In genomic region chr3:145420421-145420820, GRCm38 (mm10) we compare ENCODE assay signal across 21 mouse cellular contexts.
A peak's percentile ranks its signal among the peaks of the same experiment; 100 is the strongest.
DNase-seq lines count a peak whose midpoint lies in the region; ATAC-seq and TF ChIP-seq lines count a peak whose summit lies in the region.
"Had no signal": no experiment of that assay in that cellular context is flagged by ENCODE, and none has a peak within 500 bp of the region (broad histone marks: within the 10 kb centered on the region; RNA-seq: fewer than 3 reads in every experiment).

No protein-coding gene starts in this region.

- H3ac ChIP-seq in myocyte (ENCODE audit: control insufficient read depth, insufficient read length) = no peak overlapping the region

- 42% methylated on average over 2 of the region's 2 CpGs for WGBS in intestine, embryonic 16.5 days
- 32% methylated on average over 2 of the region's 2 CpGs for WGBS in intestine, embryonic 15.5 days
- 41% methylated on average over 2 of the region's 2 CpGs for WGBS in stomach, embryonic 14.5 days
- 34% methylated on average over 2 of the region's 2 CpGs for WGBS in stomach, postnatal 0 days

- peak; percentile 48 for ATAC-seq in intestine, embryonic 16.5 days
- no peak for ATAC-seq in intestine, embryonic 15.5 days
- peak; percentile 28; the same call in 1 of the 2 replicates for ATAC-seq in stomach, embryonic 14.5 days (ENCODE audit: insufficient number of reproducible peaks, insufficient read depth, low FRiP score, low read depth)
- no peak for ATAC-seq in stomach, postnatal 0 days (ENCODE audit: low FRiP score, low TSS enrichment)

- H3K4me3 ChIP-seq in intestine, embryonic 16.5 days (ENCODE audit: low read length) = no peak overlapping the region
- H3K4me3 ChIP-seq in intestine, embryonic 15.5 days (replicated peaks) = no peak overlapping the region
- H3K4me3 ChIP-seq in stomach, embryonic 14.5 days (ENCODE audit: low read depth, low read length) = no peak overlapping the region
- H3K4me3 ChIP-seq in stomach, postnatal 0 days (ENCODE audit: low read depth, low read length) = no peak overlapping the region
- H3K4me3 ChIP-seq in myocyte = no peak overlapping the region
- H3K4me3 ChIP-seq: heart, embryonic 13.5 days; midbrain, embryonic 12.5 days had no signal

- no peaks in the 10 kb centered on the region for H3K27me3 ChIP-seq in intestine, embryonic 16.5 days (replicated peaks; ENCODE audit: control insufficient read depth, insufficient read depth, low read length)
- no peaks in the 10 kb centered on the region for H3K27me3 ChIP-seq in intestine, embryonic 15.5 days (replicated peaks)
- no peaks in the 10 kb centered on the region for H3K27me3 ChIP-seq in stomach, embryonic 14.5 days (ENCODE audit: control insufficient read depth, insufficient read depth, low read length)
- no peaks in the 10 kb centered on the region for H3K27me3 ChIP-seq in stomach, postnatal 0 days (ENCODE audit: control insufficient read depth, insufficient read depth, low read length)
- H3K27me3 ChIP-seq in myocyte (ENCODE audit: control insufficient read depth, insufficient read depth, insufficient read length) = no peaks in the 10 kb centered on the region
- H3K27me3 ChIP-seq: heart, embryonic 13.5 days; midbrain, embryonic 12.5 days had no signal

- no peaks in the 10 kb centered on the region for H3K9me3 ChIP-seq in intestine, embryonic 16.5 days (ENCODE audit: control insufficient read depth, low read length)
- no peaks in the 10 kb centered on the region for H3K9me3 ChIP-seq in intestine, embryonic 15.5 days
- no peaks in the 10 kb centered on the region for H3K9me3 ChIP-seq in stomach, embryonic 14.5 days (ENCODE audit: control insufficient read depth, low read depth, low read length)
- no peaks in the 10 kb centered on the region for H3K9me3 ChIP-seq in stomach, postnatal 0 days (ENCODE audit: control insufficient read depth, low read length)
- H3K9me3 ChIP-seq: heart, embryonic 13.5 days; midbrain, embryonic 12.5 days had no signal

- TF ChIP-seq EP300 in stomach, postnatal 0 days (optimal IDR thresholded peaks at IDR 0.05) = no peak

- no peak for TF ChIP-seq CTCF in stomach, postnatal 0 days (IDR thresholded peaks at IDR 0.05; ENCODE audit: low read depth)

- H3K9ac ChIP-seq in intestine, embryonic 16.5 days (ENCODE audit: low read depth, low read length) = no peak overlapping the region
- no peak overlapping the region for H3K9ac ChIP-seq in intestine, embryonic 15.5 days
- no peak overlapping the region for H3K9ac ChIP-seq in stomach, embryonic 14.5 days (replicated peaks; ENCODE audit: low read depth, low read length)
- no peak overlapping the region for H3K9ac ChIP-seq in stomach, postnatal 0 days (ENCODE audit: low read length)
- H3K9ac ChIP-seq: heart, embryonic 13.5 days; midbrain, embryonic 12.5 days had no signal

- H3K79me2 ChIP-seq in myocyte (ENCODE audit: control insufficient read depth, insufficient read depth) = no peaks in the 10 kb centered on the region

- TF ChIP-seq POLR2A in myocyte (IDR thresholded peaks at IDR 0.05; ENCODE audit: insufficient read length, low read depth) = no peak

- no peaks in the 10 kb centered on the region for H3K36me3 ChIP-seq in intestine, embryonic 16.5 days (ENCODE audit: control insufficient read depth, insufficient read depth, low read length)
- H3K36me3 ChIP-seq in intestine, embryonic 15.5 days = no peaks in the 10 kb centered on the region
- no peaks in the 10 kb centered on the region for H3K36me3 ChIP-seq in stomach, embryonic 14.5 days (ENCODE audit: control insufficient read depth, insufficient read depth, low read length)
- no peaks in the 10 kb centered on the region for H3K36me3 ChIP-seq in stomach, postnatal 0 days (ENCODE audit: control insufficient read depth, insufficient read depth, low read length)
- no peaks in the 10 kb centered on the region for H3K36me3 ChIP-seq in myocyte (ENCODE audit: control insufficient read depth, insufficient read depth)
- H3K36me3 ChIP-seq: heart, embryonic 13.5 days; midbrain, embryonic 12.5 days had no signal

- H3K27ac ChIP-seq in intestine, embryonic 16.5 days (ENCODE audit: low read length) = peak overlapping the region; percentile 54; the same call in 1 of the 2 replicates
- no peak overlapping the region for H3K27ac ChIP-seq in intestine, embryonic 15.5 days
- no peak overlapping the region for H3K27ac ChIP-seq in stomach, embryonic 14.5 days (ENCODE audit: low read length)
- no peak overlapping the region for H3K27ac ChIP-seq in stomach, postnatal 0 days (replicated peaks)
- H3K27ac ChIP-seq: heart, embryonic 13.5 days; midbrain, embryonic 12.5 days had no signal

- H3K4me2 ChIP-seq in intestine, embryonic 16.5 days (ENCODE audit: low read depth, low read length) = no peak overlapping the region
- no peak overlapping the region for H3K4me2 ChIP-seq in intestine, embryonic 15.5 days (replicated peaks)
- no peak overlapping the region for H3K4me2 ChIP-seq in stomach, embryonic 14.5 days (replicated peaks; ENCODE audit: low read depth, low read length)
- H3K4me2 ChIP-seq in stomach, postnatal 0 days (replicated peaks; ENCODE audit: low read depth) = no peak overlapping the region
- H3K4me2 ChIP-seq in myocyte (ENCODE audit: low read depth) = peak overlapping the region; percentile 28
- H3K4me2 ChIP-seq: heart, embryonic 13.5 days; midbrain, embryonic 12.5 days had no signal

- no peak for DNase-seq in stomach, postnatal 0 days (ENCODE audit: low spot score)
- DNase-seq in layer of hippocampus, postnatal 10 days (ENCODE audit: low spot score in 2 of 2) = no peak
- no peak for DNase-seq in adrenal gland, postnatal 4 days (ENCODE audit: low spot score in 2 of 2)
- DNase-seq: adrenal gland, postnatal 36 days; B cell, adult 2 months; cerebellum, adult 11 months; cerebellum, adult 9-11 months; gastrocnemius, postnatal 25 days; heart, adult 18-20 months; heart, postnatal 14 days; kidney, adult 9 months; kidney, postnatal 4 days; lung, postnatal 10 days; right cerebral cortex, postnatal 14 days; thymus, postnatal 25 days had no signal

- H3K4me1 ChIP-seq in intestine, embryonic 16.5 days (ENCODE audit: control insufficient read depth, insufficient read depth, low read length) = peaks cover 4% of the 10 kb centered on the region; the same call in 1 of the 2 replicates
- no peaks in the 10 kb centered on the region for H3K4me1 ChIP-seq in intestine, embryonic 15.5 days (replicated peaks)
- H3K4me1 ChIP-seq in stomach, embryonic 14.5 days (ENCODE audit: control insufficient read depth, insufficient read depth, low read length) = no peaks in the 10 kb centered on the region
- no peaks in the 10 kb centered on the region for H3K4me1 ChIP-seq in stomach, postnatal 0 days (replicated peaks; ENCODE audit: control insufficient read depth, insufficient read depth)
- H3K4me1 ChIP-seq: midbrain, embryonic 12.5 days had no signal

TF ChIP-seq in myocyte, 11 proteins besides CTCF, POLR2A, EP300 and RAD21:
- TF ChIP-seq POLR2AphosphoS2 (IDR thresholded peaks at IDR 0.05; ENCODE audit: insufficient read length, low read depth) (no peak), USF1 (IDR thresholded peaks at IDR 0.05; ENCODE audit: low read depth) (no peak), REST (IDR thresholded peaks at IDR 0.05; ENCODE audit: insufficient read depth, insufficient read length) (no peak), MYOG (IDR thresholded peaks at IDR 0.05; ENCODE audit: control insufficient read depth in 1 of 3, insufficient read depth in 1 of 3, insufficient read length in 2 of 3, low read depth in 2 of 3) (no peak), SRF (IDR thresholded peaks at IDR 0.05; ENCODE audit: control insufficient read depth, insufficient read length, low read depth) (no peak), TCF3 (IDR thresholded peaks at IDR 0.05; ENCODE audit: insufficient read length, low read depth) (no peak), E2F4 (IDR thresholded peaks at IDR 0.05; ENCODE audit: insufficient read depth) (no peak), TCF12 (IDR thresholded peaks at IDR 0.05; ENCODE audit: insufficient read depth, poor library complexity, severe bottlenecking) (no peak), MYOD1 (IDR thresholded peaks at IDR 0.05; ENCODE audit: control insufficient read depth in 1 of 3, insufficient read length in 2 of 3, low read depth in 2 of 3) (no peak), CEBPB (IDR thresholded peaks at IDR 0.05; ENCODE audit: insufficient read depth, poor library complexity, severe bottlenecking) (no peak), MAX (IDR thresholded peaks at IDR 0.05; ENCODE audit: low read depth) (no peak)

Comparison
In these comparisons a context has a peak if more than half of its experiments do, and no peak if none do; other contexts are left out.
1. ATAC-seq: peak in intestine, embryonic 16.5 days (single experiment) and stomach, embryonic 14.5 days (single experiment); none in intestine, embryonic 15.5 days (single experiment) and stomach, postnatal 0 days (single experiment).